Mouse (Mus musculus): ENCODE measurements around the gene Pick1. TPM values are rescaled to one million over a fixed set of nuclear protein-coding genes. Genes with fewer than 3 reads are reported as not detected.

The Pick1 gene
- polyA plus RNA-seq, 1 experiment from 2014 or later = 48.2 TPM

- 93% methylated on average over 12 of the region's 12 CpGs for WGBS
- Histone ChIP-seq H3K9me3 (ENCODE audit: control insufficient read depth, low read length) (no peaks in the 10 kb centered on the region), H3K4me1 (replicated peaks; ENCODE audit: control insufficient read depth, insufficient read depth, low read length) (peaks cover 9% of the 10 kb centered on the region), H3K4me3 (replicated peaks; ENCODE audit: low read length) (no peak overlapping the region), H3K36me3 (replicated peaks; ENCODE audit: control insufficient read depth, insufficient read depth) (no peaks in the 10 kb centered on the region), H3K9ac (no peak overlapping the region), H3K4me2 (replicated peaks) (no peak overlapping the region), H3K27ac (no peak overlapping the region), H3K27me3 (ENCODE audit: control insufficient read depth, insufficient read depth, low read length) (no peaks in the 10 kb centered on the region)
- no peak for ATAC-seq (ENCODE audit: low FRiP score)
- DNase-seq (ENCODE audit: low spot score) = no peak
Observed at GRCm38 (mm10) chr15:79199390-79199976, 29.5 kb upstream of the Pick1 start.

DNA sequence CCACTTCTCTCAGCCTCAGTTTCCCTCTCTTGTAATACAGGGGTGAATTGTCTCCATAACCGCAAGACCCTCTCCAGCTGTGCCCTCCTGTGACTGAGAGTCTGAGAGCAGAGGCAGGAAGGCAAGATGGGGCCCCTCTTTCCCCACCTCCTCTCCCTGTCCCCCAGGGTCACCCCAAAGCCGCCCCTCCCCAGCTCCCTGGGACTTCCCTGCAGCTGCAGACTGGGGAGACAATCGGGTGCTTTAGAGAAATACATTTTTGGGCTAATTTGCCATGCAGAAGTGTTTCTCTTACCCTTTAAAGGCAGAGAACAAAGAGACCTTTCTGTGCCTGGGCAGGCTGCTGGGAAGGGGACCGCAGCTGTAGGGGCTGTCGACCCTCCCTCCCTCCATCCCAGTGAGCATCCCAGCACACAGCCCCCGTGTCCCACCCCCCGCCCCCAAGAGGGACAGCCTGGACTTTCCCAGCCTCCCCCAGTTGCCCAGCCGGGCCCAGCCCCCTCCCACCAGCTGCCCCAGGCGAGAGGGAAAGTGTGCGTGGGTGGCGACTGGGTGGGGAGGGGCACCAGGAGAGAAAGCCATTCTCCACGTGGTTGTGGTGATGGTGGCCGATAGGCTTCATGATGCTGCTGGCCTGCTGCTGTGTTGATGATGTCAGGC is 27.4 kb upstream of the Pick1 start:
- Histone ChIP-seq H3K9ac (peak overlapping the region; percentile 5; the same call in 1 of the 2 replicates), H3K27me3 (ENCODE audit: control insufficient read depth, insufficient read depth, low read length) (no peaks in the 10 kb centered on the region), H3K4me3 (replicated peaks; ENCODE audit: low read length) (no peak overlapping the region), H3K4me2 (replicated peaks) (peak overlapping the region; percentile 29; the same call in 1 of the 2 replicates), H3K27ac (peak overlapping the region; percentile 26; the same call in 1 of the 2 replicates), H3K36me3 (replicated peaks; ENCODE audit: control insufficient read depth, insufficient read depth) (no peaks in the 10 kb centered on the region), H3K9me3 (ENCODE audit: control insufficient read depth, low read length) (no peaks in the 10 kb centered on the region), H3K4me1 (replicated peaks; ENCODE audit: control insufficient read depth, insufficient read depth, low read length) (peaks cover 8% of the 10 kb centered on the region)
- WGBS = 8% methylated on average over 13 of the region's 13 CpGs
- ATAC-seq (ENCODE audit: low FRiP score) = peak; percentile 66; the same call in 1 of the 2 replicates
- DNase-seq (ENCODE audit: low spot score) = peak; percentile 40

DNA sequence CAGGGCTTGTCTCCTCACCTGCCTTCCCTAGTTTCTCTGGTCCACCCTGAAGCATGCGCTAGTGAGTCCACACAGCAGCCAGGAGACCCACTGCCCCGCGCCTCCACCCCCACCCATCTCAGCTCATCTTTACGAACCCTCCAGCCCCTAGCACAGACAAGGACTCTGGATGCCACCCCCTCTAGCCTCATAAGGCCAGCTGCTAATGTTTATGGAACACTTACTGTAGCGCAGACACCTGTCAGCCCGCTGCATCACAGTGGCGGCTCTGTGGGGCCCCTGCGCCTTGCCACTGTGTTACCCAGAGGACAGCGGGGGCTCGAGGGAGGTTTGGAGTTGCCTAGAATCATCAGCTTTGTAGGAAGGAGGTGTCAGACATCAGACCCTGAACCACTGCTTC is 26.4 kb upstream of the Pick1 start:
- WGBS = 38% methylated on average over 10 of the region's 10 CpGs
- Histone ChIP-seq H3K27ac (0 out of 2 replicates have a peak overlapping the region, but pooled peaks have one; percentile 33), H3K4me1 (replicated peaks; ENCODE audit: control insufficient read depth, insufficient read depth, low read length) (peaks cover 8% of the 10 kb centered on the region), H3K4me2 (replicated peaks) (no peak overlapping the region), H3K36me3 (replicated peaks; ENCODE audit: control insufficient read depth, insufficient read depth) (no peaks in the 10 kb centered on the region), H3K9me3 (ENCODE audit: control insufficient read depth, low read length) (no peaks in the 10 kb centered on the region), H3K4me3 (replicated peaks; ENCODE audit: low read length) (no peak overlapping the region), H3K27me3 (ENCODE audit: control insufficient read depth, insufficient read depth, low read length) (no peaks in the 10 kb centered on the region), H3K9ac (no peak overlapping the region)
- no peak for DNase-seq (ENCODE audit: low spot score)
- ATAC-seq (ENCODE audit: low FRiP score) = no peak

DNA sequence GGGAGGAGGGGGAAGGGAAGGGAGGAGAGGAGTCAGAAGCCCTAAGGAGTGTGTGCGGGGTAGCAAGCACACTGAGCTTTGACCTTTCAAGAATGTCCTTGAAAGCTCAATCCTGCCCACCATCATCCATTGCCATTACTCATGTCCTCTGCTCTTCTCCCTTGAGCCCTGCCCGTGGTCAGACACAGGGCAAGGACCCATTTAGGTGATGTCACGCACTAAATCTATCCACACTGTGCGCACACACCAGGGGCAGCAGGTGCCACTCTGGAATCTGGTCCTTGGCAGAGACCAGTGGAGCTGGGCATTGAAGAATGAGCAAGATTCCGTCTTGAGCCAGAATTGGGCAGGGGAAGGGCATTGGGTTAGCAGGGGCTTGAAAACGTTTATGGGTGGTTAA is 20.8 kb upstream of the Pick1 start:
- Histone ChIP-seq H3K4me1 (replicated peaks; ENCODE audit: control insufficient read depth, insufficient read depth, low read length) (no peaks in the 10 kb centered on the region), H3K4me2 (replicated peaks) (no peak overlapping the region), H3K27ac (no peak overlapping the region), H3K9me3 (ENCODE audit: control insufficient read depth, low read length) (no peaks in the 10 kb centered on the region), H3K36me3 (replicated peaks; ENCODE audit: control insufficient read depth, insufficient read depth) (no peaks in the 10 kb centered on the region), H3K27me3 (ENCODE audit: control insufficient read depth, insufficient read depth, low read length) (no peaks in the 10 kb centered on the region), H3K9ac (no peak overlapping the region), H3K4me3 (replicated peaks; ENCODE audit: low read length) (no peak overlapping the region)
- DNase-seq (ENCODE audit: low spot score) = no peak
- 80% methylated on average over 6 of the region's 6 CpGs for WGBS
- no peak for ATAC-seq (ENCODE audit: low FRiP score)

DNA sequence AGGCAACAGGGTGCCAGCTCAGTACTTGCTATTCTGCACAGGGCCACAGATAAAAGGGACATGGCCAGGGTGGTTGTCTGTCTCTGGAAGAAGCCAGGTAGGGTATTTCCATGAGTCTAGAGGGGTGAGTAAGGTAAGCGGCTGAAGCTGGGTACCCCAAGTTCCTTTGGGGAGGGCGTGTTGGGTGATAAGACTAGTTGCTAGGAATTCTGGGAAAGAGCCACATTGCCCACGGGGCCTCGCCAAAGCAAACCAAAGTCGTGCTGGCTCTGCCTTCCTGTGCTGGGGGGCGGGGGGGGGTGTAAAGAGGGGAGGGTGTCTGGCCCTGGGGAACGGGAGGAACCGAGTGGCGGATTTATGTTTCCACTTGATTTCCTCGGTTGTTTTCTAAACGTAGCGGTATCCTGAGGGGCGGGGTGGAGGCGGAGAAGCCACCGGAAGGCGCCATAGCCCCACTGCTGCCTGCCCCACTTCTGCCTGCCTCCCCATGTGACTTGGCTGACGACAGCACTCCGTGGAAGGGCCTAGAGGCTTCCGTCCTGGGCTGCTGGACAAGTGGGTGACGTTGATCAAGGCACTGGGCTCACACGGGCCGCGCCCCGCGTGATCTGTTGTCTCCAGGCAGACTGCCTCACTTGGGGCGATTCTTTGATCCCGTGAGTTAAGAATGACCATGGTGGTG is 20.1 kb upstream of the Pick1 start:
- Histone ChIP-seq H3K27me3 (ENCODE audit: control insufficient read depth, insufficient read depth, low read length) (no peaks in the 10 kb centered on the region), H3K36me3 (replicated peaks; ENCODE audit: control insufficient read depth, insufficient read depth) (no peaks in the 10 kb centered on the region), H3K9me3 (ENCODE audit: control insufficient read depth, low read length) (no peaks in the 10 kb centered on the region), H3K4me1 (replicated peaks; ENCODE audit: control insufficient read depth, insufficient read depth, low read length) (no peaks in the 10 kb centered on the region), H3K4me3 (replicated peaks; ENCODE audit: low read length) (no peak overlapping the region), H3K4me2 (replicated peaks) (no peak overlapping the region), H3K27ac (no peak overlapping the region), H3K9ac (no peak overlapping the region)
- 76% methylated on average over 26 of the region's 27 CpGs for WGBS
- ATAC-seq (ENCODE audit: low FRiP score) (no peak), DNase-seq (ENCODE audit: low spot score) (no peak)

GRCm38 (mm10) chr15:79210357-79210756 is 18.6 kb upstream of the Pick1 start:
- H3K27me3 ChIP-seq (ENCODE audit: control insufficient read depth, insufficient read depth, low read length) = no peaks in the 10 kb centered on the region
- no peak overlapping the region for H3K27ac ChIP-seq
- no peak overlapping the region for H3K4me2 ChIP-seq (replicated peaks)
- WGBS = 56% methylated on average over 2 of the region's 2 CpGs
- no peak overlapping the region; the same call in 1 of the 2 replicates for H3K9ac ChIP-seq
- ATAC-seq (ENCODE audit: low FRiP score) (no peak), DNase-seq (ENCODE audit: low spot score) (no peak)
- H3K4me3 ChIP-seq (replicated peaks; ENCODE audit: low read length) = no peak overlapping the region
- no peaks in the 10 kb centered on the region for H3K4me1 ChIP-seq (replicated peaks; ENCODE audit: control insufficient read depth, insufficient read depth, low read length)
- H3K9me3 ChIP-seq (ENCODE audit: control insufficient read depth, low read length) = no peaks in the 10 kb centered on the region
- H3K36me3 ChIP-seq (replicated peaks; ENCODE audit: control insufficient read depth, insufficient read depth) = no peaks in the 10 kb centered on the region

DNA sequence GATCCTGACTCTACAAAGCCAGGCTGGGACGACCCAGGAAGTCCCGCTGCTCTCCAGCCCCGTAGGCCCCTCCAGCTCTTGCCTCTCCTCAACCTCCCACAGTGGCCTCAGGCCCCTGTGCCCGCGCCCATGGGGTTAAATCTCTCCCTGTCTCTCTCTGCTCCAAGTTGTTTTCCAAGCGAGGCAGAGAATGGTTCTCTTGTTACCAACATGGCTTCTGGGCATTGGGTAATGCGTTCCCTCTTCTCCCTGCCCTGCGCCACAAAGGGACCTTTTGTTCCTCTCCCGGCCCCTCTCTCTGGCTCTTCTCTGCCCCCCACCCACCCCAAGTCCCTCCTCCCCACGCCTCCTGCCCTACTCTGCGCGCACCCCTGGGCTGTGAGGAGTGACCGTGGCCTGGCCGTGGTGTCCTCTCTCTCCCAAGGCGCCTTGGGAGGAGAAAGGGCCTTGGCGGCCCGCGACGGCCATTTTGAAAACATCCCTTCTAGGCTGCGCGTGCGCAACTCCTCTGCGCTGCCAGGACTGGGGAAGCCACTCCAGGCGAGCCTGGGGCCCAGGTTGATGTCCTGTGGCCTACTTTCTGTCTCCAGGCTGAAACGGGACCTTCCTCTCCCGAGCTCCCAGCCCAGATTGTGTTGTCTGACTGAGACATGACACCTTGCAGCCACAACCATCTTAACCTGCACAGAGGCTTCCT is 16.1 kb upstream of the Pick1 start:
- no peak overlapping the region for H3K4me3 ChIP-seq (replicated peaks; ENCODE audit: low read length)
- no peaks in the 10 kb centered on the region for H3K36me3 ChIP-seq (replicated peaks; ENCODE audit: control insufficient read depth, insufficient read depth)
- DNase-seq (ENCODE audit: low spot score) = no peak
- no peaks in the 10 kb centered on the region for H3K4me1 ChIP-seq (replicated peaks; ENCODE audit: control insufficient read depth, insufficient read depth, low read length)
- no peaks in the 10 kb centered on the region for H3K27me3 ChIP-seq (ENCODE audit: control insufficient read depth, insufficient read depth, low read length)
- no peak for ATAC-seq (ENCODE audit: low FRiP score)
- no peaks in the 10 kb centered on the region for H3K9me3 ChIP-seq (ENCODE audit: control insufficient read depth, low read length)
- no peak overlapping the region for H3K4me2 ChIP-seq (replicated peaks)
- WGBS = 88% methylated on average over 26 of the region's 26 CpGs
- H3K9ac ChIP-seq = no peak overlapping the region
- H3K27ac ChIP-seq = no peak overlapping the region

DNA sequence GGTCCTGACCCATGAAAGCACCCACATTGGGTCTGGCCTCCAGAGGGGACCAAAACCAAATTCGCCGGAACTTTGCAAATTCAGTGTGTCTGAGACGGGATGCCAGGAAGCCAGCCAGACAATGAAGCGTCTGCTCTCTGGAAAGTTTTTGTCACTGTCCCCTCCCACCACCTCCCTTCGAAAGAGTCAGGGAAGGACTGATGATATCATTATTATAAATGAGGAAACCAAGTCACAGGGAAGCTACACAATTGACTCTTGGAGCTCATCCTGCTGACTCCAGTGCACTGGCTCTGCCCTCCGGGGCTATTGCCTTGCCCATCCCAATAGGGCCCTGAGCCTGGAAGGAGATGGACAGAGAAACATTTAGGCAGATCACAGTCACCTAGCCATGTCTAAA is 15.4 kb upstream of the Pick1 start:
- no peaks in the 10 kb centered on the region for H3K4me1 ChIP-seq (replicated peaks; ENCODE audit: control insufficient read depth, insufficient read depth, low read length)
- H3K27ac ChIP-seq = no peak overlapping the region
- no peaks in the 10 kb centered on the region for H3K9me3 ChIP-seq (ENCODE audit: control insufficient read depth, low read length)
- H3K9ac ChIP-seq = no peak overlapping the region
- no peak overlapping the region for H3K4me3 ChIP-seq (replicated peaks; ENCODE audit: low read length)
- H3K36me3 ChIP-seq (replicated peaks; ENCODE audit: control insufficient read depth, insufficient read depth) = no peaks in the 10 kb centered on the region
- 64% methylated on average over 6 of the region's 6 CpGs for WGBS
- H3K4me2 ChIP-seq (replicated peaks) = no peak overlapping the region
- ATAC-seq (ENCODE audit: low FRiP score) = no peak
- H3K27me3 ChIP-seq (ENCODE audit: control insufficient read depth, insufficient read depth, low read length) = no peaks in the 10 kb centered on the region
- no peak for DNase-seq (ENCODE audit: low spot score)

GRCm38 (mm10) chr15:79216191-79216590 is 12.8 kb upstream of the Pick1 start:
- 80% methylated on average over 3 of the region's 3 CpGs for WGBS
- ATAC-seq (ENCODE audit: low FRiP score) (no peak), DNase-seq (ENCODE audit: low spot score) (no peak)
- Histone ChIP-seq H3K36me3 (replicated peaks; ENCODE audit: control insufficient read depth, insufficient read depth) (no peaks in the 10 kb centered on the region), H3K4me1 (replicated peaks; ENCODE audit: control insufficient read depth, insufficient read depth, low read length) (no peaks in the 10 kb centered on the region), H3K27me3 (ENCODE audit: control insufficient read depth, insufficient read depth, low read length) (no peaks in the 10 kb centered on the region), H3K27ac (no peak overlapping the region), H3K4me3 (replicated peaks; ENCODE audit: low read length) (no peak overlapping the region), H3K4me2 (replicated peaks) (no peak overlapping the region), H3K9me3 (ENCODE audit: control insufficient read depth, low read length) (no peaks in the 10 kb centered on the region), H3K9ac (no peak overlapping the region)
